Mouse (Mus musculus) urinary bladder, postnatal 10 days (tissue): Measurements from ENCODE around the gene Pgam5.
A peak's percentile ranks its signal among the peaks of the same experiment; 100 is the strongest.

Experiments used
- DNase-seq: peaks from one replicate; pipeline ENCODE4 v3.0.0; 2022; ENCODE audit warnings: low spot score

Gene Pgam5

DNA sequence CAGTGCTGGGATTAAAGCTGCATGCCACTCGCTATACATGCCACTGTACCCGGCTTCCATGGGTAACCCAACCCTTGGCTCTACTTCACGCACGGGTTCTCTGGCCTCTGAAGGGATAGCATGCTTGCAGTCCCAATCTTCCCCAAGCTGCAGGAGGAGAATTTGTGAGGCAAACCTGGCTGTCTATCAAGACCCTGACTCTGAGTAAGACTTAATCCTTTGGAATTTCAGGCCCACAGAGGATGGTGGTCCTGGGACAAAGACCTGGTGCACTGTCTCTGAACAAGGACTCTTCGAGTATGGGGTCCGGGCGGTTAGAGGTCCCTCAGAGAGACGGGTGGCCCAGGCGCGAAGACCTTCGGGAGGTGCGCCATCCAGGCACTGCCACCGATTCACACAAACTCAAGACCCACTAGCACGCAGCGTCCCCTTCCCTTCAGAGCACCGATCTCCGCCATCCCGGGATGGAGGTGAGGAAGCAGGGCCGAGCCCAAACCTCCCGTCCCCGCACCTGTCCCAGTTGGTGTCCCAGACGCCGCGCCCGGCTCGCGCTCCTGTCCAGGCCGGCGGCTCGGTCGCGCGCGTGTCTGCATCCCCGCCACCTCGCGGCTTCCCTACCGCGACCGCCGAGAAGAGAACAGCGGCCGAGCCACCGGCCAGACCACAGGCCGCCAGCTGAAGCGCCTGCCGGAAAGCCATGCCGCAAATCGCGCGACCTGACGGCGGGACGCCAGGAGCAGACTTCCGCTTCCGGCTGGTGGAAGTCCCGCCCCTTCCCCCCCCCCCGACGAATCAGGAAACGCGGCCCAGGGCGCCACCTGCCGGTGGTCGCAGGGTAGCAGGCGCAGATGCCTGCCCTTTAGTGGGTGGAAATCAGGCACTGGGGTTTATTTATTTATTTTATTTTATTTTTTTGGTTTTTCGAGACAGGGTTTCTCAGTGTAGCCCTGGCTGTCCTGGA is at the start of gene Pgam5:
TSS of gene Pgam5 (minus strand) at position 773 of the 961 bp plus-strand sequence.
- peak; percentile 63 for DNase-seq

DNA sequence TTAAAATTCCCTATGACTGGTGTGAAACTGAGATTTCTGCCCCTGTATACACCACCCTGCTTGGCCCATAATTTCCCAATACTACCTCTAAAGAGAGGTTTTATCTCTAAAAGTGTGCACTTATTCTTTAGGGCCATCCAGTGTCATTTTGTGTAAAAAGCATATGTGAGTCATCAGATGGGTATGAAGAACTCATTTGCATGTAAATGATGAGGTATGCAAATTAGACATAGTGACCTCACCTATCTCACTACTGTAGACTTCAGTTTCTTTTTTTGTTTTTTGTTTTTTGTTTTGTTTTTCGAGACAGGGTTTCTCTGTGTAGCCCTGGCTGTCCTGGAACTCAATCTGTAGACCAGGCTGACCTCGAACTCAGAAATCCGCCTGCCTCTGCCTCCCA is 43.4 kb upstream of the Pgam5 start:
- DNase-seq: no peak

DNA sequence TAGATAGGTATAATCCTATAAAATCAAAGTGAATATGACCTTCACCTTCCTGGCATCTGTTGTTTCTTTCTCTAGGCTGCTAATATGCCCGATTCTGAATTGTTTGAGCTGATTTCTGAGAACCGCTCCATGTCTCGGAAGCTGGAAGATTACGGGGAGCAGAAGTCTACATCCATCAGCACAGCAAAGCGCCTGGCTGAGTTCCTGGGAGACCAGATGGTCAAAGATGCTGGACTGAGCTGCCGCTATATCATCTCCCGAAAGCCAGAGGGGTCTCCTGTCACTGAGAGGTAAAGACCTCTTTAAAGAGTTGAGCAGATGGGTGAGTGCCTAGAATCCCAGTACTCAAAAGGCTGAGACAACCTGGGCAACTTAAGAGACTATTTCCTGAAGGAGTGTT is 39.1 kb upstream of the Pgam5 start:
- DNase-seq: no peak

- DNase-seq: no peak
These were observed 30.9 kb upstream of the Pgam5 start for GRCm38 (mm10) chr5:110300591-110300990.

- DNase-seq: no peak
These were observed 26.9 kb upstream of the Pgam5 start for GRCm38 (mm10) chr5:110296637-110297036.

DNA sequence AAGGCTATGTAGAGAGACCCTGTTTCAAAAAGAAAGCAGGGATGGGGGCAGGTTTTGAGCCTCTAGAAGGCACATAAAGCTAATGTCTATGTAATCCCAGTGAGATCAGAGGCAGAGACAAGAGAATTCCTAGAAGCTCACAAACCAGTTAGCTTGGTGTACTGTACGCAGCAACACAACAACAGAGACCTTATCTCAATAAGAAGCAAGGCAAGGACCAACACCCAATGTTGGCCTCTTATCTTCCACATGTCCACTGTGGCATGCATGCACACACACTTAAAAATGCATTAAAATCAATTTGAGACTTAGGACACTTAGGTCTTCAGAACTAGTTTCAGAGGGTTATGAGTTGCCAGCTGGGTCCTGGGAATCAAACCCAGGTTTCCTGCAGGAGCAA is 21.9 kb upstream of the Pgam5 start:
- DNase-seq: no peak

GRCm38 (mm10) chr5:110287084-110287475 is 17.4 kb upstream of the Pgam5 start:
- no peak for DNase-seq

DNA sequence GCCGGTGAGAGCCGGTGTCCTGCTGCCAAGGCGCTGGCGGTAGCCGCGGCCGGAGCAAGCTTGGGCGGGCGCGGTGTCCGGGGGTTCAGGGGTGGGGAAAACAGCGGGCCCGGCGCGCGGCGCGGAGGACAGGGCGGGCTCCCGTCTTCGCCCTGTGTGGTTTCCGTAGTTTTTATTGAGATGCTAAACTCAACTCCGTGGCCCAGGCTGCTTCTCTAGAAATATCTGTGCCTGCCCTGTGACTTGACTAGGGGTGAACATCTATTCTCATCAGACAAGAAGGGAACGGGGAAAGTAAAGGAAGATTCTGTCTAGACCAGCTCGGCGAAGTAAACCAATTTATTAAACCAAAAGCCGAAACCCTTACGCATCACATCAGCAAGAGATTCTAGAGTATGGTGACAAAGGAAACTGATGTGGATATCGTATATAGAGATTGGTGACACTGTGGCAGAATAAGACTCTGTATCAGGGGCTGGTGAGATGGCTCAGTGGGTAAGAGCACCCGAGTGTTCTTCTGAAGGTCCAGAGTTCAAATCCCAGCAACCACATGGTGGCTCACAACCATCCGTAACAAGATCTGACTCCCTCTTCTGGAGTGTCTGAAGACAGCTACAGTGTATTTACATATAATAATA is 16.9 kb upstream of the Pgam5 start:
- DNase-seq: no peak

DNA sequence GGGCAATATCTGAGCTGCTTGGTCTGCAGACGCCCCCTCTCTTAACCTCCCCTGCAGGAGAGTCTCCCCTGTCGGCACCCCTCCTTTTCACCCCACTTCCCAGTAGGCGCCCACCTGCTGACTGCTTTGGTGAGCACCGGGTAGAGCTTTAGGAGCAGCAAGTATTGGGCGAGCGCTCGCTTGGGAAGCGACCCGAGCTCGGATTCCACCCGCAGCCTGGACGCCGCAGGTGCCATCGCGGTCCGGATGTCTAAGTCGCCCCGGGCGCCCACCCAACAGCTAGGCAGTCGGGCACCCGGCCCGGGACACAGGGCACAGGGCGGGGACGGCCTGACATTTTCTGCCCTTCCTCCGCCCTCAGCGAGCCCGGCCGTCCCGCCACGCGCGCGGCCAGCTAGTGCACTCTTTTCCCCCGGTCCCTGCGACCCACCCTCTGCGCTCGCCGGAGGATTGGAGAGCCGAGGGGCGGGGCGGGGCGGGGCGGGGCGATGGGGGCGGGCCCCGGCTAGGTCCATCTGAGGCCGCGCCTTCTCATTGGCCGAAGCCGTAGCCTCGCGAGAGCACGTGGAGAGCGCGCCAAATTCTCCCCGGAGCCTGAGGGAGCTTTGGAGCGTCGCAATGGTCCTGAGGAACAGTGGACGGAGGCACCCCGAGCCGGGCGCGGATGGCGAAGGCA is 16.2 kb upstream of the Pgam5 start, which contains the start of the genes Pxmp2 and Pole:
TSS of gene Pxmp2 (minus strand) at position 417 of the 676 bp plus-strand sequence.
TSS of gene Pole (plus strand) at position 537 of the 676 bp plus-strand sequence.
- DNase-seq: peak; percentile 68

- no peak for DNase-seq
These were observed 15.4 kb upstream of the Pgam5 start for GRCm38 (mm10) chr5:110285156-110285555.

GRCm38 (mm10) chr5:110284536-110284935 is 14.8 kb upstream of the Pgam5 start:
- no peak for DNase-seq

- DNase-seq: no peak
These were observed 12.3 kb upstream of the Pgam5 start for GRCm38 (mm10) chr5:110281984-110282383.

DNA sequence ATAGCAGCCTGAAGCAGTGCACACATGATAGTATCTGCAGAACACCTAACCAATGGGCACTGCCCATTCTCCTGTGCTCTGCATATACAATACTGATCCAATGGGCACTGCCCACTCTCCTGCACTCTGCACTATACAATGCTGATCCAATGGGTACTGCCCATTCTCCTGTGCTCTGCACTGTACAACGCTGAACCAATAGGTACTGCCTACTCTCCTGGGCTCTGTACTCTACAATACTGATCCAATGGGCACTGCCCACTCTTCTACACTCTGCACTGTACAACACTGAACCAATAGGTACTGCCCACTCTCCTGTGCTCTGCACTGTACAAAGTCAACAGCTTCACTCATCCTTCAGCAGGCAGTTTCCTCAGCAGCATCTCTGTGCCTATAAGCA is 7.2 kb upstream of the Pgam5 start:
- no peak for DNase-seq

GRCm38 (mm10) chr5:110276391-110276790 is 6.7 kb upstream of the Pgam5 start:
- no peak for DNase-seq

- no peak for DNase-seq
These were observed 5.1 kb upstream of the Pgam5 start for GRCm38 (mm10) chr5:110274846-110275245.

DNA sequence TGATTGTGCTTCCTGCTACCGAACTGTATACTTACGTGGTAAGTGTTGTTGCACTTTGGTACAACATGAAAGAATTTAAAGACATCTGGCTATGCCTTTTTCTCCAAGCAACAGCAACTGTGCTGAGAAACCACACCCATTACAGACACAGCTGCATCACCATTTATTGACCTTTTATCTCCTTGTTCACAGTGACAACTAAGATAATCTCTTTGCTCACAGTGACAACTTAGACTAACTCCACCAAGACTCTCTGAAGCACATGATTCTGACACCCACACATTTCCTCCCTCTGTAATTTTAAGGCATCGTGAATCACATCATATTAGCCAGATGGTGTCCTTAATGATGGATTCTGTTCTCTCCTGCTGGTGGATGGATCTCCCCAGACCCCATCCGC is 4.4 kb upstream of the Pgam5 start:
- no peak for DNase-seq

- DNase-seq: no peak
These were observed 529 bp upstream of the Pgam5 start for GRCm38 (mm10) chr5:110270242-110270641.

GRCm38 (mm10) chr5:110266941-110267340 is 2.8 kb downstream of the Pgam5 start:
- no peak for DNase-seq

GRCm38 (mm10) chr5:110244091-110244490 is 25.6 kb downstream of the Pgam5 start:
- DNase-seq: no peak

DNA sequence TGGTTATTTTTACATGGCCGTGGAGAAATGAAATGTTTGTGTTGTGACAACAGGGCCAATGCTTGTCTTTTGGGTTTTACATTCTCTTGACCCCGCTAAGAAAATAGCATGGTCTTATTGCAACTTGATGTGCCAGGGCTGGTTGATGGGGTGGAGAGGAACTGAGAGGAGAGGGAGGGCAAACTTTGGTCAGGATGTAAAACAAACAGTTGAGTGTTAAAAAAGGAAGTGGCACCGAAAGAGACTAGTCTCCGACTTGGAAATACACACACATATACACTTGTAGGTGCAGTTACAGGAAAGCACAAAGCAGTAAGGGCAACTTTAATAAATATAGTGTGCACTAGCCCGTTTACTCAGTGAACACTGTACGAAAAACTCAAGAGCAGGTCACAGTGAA is 37.4 kb downstream of the Pgam5 start:
- no peak for DNase-seq

GRCm38 (mm10) chr5:110231638-110232037 is 38.1 kb downstream of the Pgam5 start:
- no peak for DNase-seq

GRCm38 (mm10) chr5:110230780-110231461 is 38.8 kb downstream of the Pgam5 start, which contains the start of gene Ankle2:
Ankle2 (plus strand) TSS chr5:110231004.
- peak; percentile 65 for DNase-seq
